Mouse (Mus musculus) stomach, postnatal 0 days (tissue): Measurements from ENCODE around the gene Fto. TPM values are rescaled to one million over a fixed set of nuclear protein-coding genes. Genes with fewer than 3 reads are reported as not detected.
A peak's percentile ranks its signal among the peaks of the same experiment; 100 is the strongest.

Experiments used
- ATAC-seq: fragments of 200-750 bp; cut with Nextera tagmentation; 2 replicates; pipeline ENCODE4 v1.8.0; 2017; ENCODE audit not compliant: low FRiP score, low TSS enrichment
- DNase-seq: peaks from one replicate; pipeline ENCODE4 v3.0.0-alpha.2; 2016; ENCODE audit warnings: low spot score
- H3K27ac ChIP-seq: fragments of 300-500 bp; sonication (generic); replicated peaks from 2 replicates; pipeline ENCODE4 v1.5.1; 2014; ENCODE audit warnings: mild to moderate bottlenecking, control low read depth
- H3K27me3 ChIP-seq: fragments of 300-500 bp; sonication (generic); 2 replicates; pipeline ENCODE4 v1.6.1; 2014; ENCODE audit warnings: low read length; ENCODE audit not compliant: control insufficient read depth, insufficient read depth
- H3K36me3 ChIP-seq: fragments of 300-500 bp; sonication (generic); 2 replicates; pipeline ENCODE4 v1.6.1; 2014; ENCODE audit warnings: low read length, mixed read lengths; ENCODE audit not compliant: control insufficient read depth, insufficient read depth
- H3K4me1 ChIP-seq: fragments of 300-500 bp; sonication (generic); replicated peaks from 2 replicates; pipeline ENCODE4 v1.6.1; 2014; ENCODE audit warnings: antibody characterized with exemption; ENCODE audit not compliant: control insufficient read depth, insufficient read depth
- H3K4me2 ChIP-seq: fragments of 300-500 bp; sonication (generic); replicated peaks from 2 replicates; pipeline ENCODE4 v1.6.1; 2014; ENCODE audit warnings: low read depth, mild to moderate bottlenecking, control low read depth, moderate library complexity
- H3K4me3 ChIP-seq: fragments of 300-500 bp; sonication (generic); 2 replicates; pipeline ENCODE4 v1.5.1; 2014; ENCODE audit warnings: low read depth, low read length, control low read depth
- H3K9ac ChIP-seq: fragments of 300-500 bp; sonication (generic); 2 replicates; pipeline ENCODE4 v1.6.1; 2014; ENCODE audit warnings: mild to moderate bottlenecking, low read length, control low read depth, mixed read lengths
- H3K9me3 ChIP-seq: fragments of 300-500 bp; sonication (generic); 2 replicates; pipeline ENCODE4 v1.6.1; 2016; ENCODE audit warnings: low read length; ENCODE audit not compliant: control insufficient read depth
- CTCF ChIP-seq: IDR thresholded peaks from 2 replicates; pipeline ENCODE4 v1.5.1; 2016; ENCODE audit warnings: antibody characterized with exemption, low read depth, mild to moderate bottlenecking, moderate library complexity
- EP300 ChIP-seq: optimal IDR thresholded peaks from 2 replicates; pipeline ENCODE3; 2016; ENCODE audit warnings: antibody characterized with exemption
- WGBS: fragments of 180-500 bp; shearing (Covaris S2); extraction: QIAGEN DNeasy Blood & Tissue Kit; methylation state at CpG from one replicate; pipeline ENCODE4 v1.1.7; 2014; 5-methylcytosine and 5-hydroxymethylcytosine counted together
- polyA plus RNA-seq: library from polyadenylated mRNA; unstranded; fragments of >200 nt; fragmentation: Nextera tagmentation; extraction: Ambion mirVana; gene quantifications from 2 replicates; pipeline ENCODE4 v1.2.1, GENCODE M21; 2015

Gene Fto
- polyA plus RNA-seq, 1 experiment from 2014 or later = 25.7 TPM

- no peaks in the 10 kb centered on the region for H3K9me3 ChIP-seq
- H3K4me1 ChIP-seq = no peaks in the 10 kb centered on the region; the same call in 1 of the 2 replicates
- TF ChIP-seq EP300 (no peak), CTCF (no peak)
- no peak for ATAC-seq
- WGBS = 44% methylated on average over 6 of the region's 6 CpGs
- no peak overlapping the region for H3K4me3 ChIP-seq
- H3K9ac ChIP-seq = no peak overlapping the region
- H3K36me3 ChIP-seq = no peaks in the 10 kb centered on the region
- no peaks in the 10 kb centered on the region for H3K27me3 ChIP-seq
- H3K4me2 ChIP-seq = no peak overlapping the region
- no peak overlapping the region for H3K27ac ChIP-seq
- no peak for DNase-seq
Measured at GRCm38 (mm10) chr8:91518085-91518484, 204.8 kb downstream of the Fto start.

GRCm38 (mm10) chr8:91522201-91522600 is 208.9 kb downstream of the Fto start:
- H3K27me3 ChIP-seq = no peaks in the 10 kb centered on the region
- no peak overlapping the region for H3K4me2 ChIP-seq
- no peaks in the 10 kb centered on the region; the same call in 1 of the 2 replicates for H3K4me1 ChIP-seq
- no peaks in the 10 kb centered on the region for H3K9me3 ChIP-seq
- TF ChIP-seq EP300 (no peak), CTCF (no peak)
- no peak overlapping the region for H3K9ac ChIP-seq
- no peak for DNase-seq
- ATAC-seq = peak; percentile 44; the same call in 1 of the 2 replicates
- H3K27ac ChIP-seq = no peak overlapping the region
- WGBS = 43% methylated on average over 12 of the region's 12 CpGs
- no peak overlapping the region for H3K4me3 ChIP-seq
- H3K36me3 ChIP-seq = no peaks in the 10 kb centered on the region

GRCm38 (mm10) chr8:91524056-91524864 is 210.9 kb downstream of the Fto start:
- no peak for DNase-seq
- Histone ChIP-seq H3K27me3 (no peaks in the 10 kb centered on the region), H3K9ac (no peak overlapping the region), H3K36me3 (no peaks in the 10 kb centered on the region), H3K9me3 (no peaks in the 10 kb centered on the region), H3K27ac (no peak overlapping the region), H3K4me2 (no peak overlapping the region), H3K4me3 (no peak overlapping the region), H3K4me1 (no peaks in the 10 kb centered on the region; the same call in 1 of the 2 replicates)
- no peak for TF ChIP-seq CTCF
- no peak for TF ChIP-seq EP300
- no peak for ATAC-seq
- 62% methylated on average over 16 of the region's 16 CpGs for WGBS

GRCm38 (mm10) chr8:91524865-91525250 is 211.5 kb downstream of the Fto start:
- ATAC-seq (no peak), DNase-seq (no peak)
- TF ChIP-seq CTCF (no peak), EP300 (no peak)
- 53% methylated on average over 4 of the region's 4 CpGs for WGBS
- Histone ChIP-seq H3K4me2 (no peak overlapping the region), H3K9me3 (no peaks in the 10 kb centered on the region), H3K4me3 (no peak overlapping the region), H3K9ac (no peak overlapping the region), H3K27ac (no peak overlapping the region), H3K27me3 (no peaks in the 10 kb centered on the region), H3K36me3 (no peaks in the 10 kb centered on the region), H3K4me1 (no peaks in the 10 kb centered on the region; the same call in 1 of the 2 replicates)

- Histone ChIP-seq H3K4me1 (no peaks in the 10 kb centered on the region; the same call in 1 of the 2 replicates), H3K9ac (no peak overlapping the region), H3K4me3 (no peak overlapping the region), H3K36me3 (no peaks in the 10 kb centered on the region), H3K4me2 (no peak overlapping the region), H3K27ac (no peak overlapping the region), H3K9me3 (no peaks in the 10 kb centered on the region), H3K27me3 (no peaks in the 10 kb centered on the region)
- DNase-seq = no peak
- no peak for TF ChIP-seq CTCF
- no peak for TF ChIP-seq EP300
- ATAC-seq = no peak
- WGBS = 43% methylated on average over 10 of the region's 10 CpGs
Measured at GRCm38 (mm10) chr8:91525342-91525817, 212.1 kb downstream of the Fto start.

- Histone ChIP-seq H3K36me3 (no peaks in the 10 kb centered on the region), H3K27me3 (no peaks in the 10 kb centered on the region), H3K4me2 (no peak overlapping the region), H3K4me1 (no peaks in the 10 kb centered on the region), H3K9me3 (no peaks in the 10 kb centered on the region), H3K9ac (no peak overlapping the region), H3K27ac (no peak overlapping the region), H3K4me3 (no peak overlapping the region)
- DNase-seq (no peak), ATAC-seq (no peak)
- 47% methylated on average over 2 of the region's 2 CpGs for WGBS
- no peak for TF ChIP-seq CTCF
- no peak for TF ChIP-seq EP300
Measured at GRCm38 (mm10) chr8:91528967-91529366, 215.6 kb downstream of the Fto start.
